Mouse (Mus musculus): ENCODE measurements at regions not wholly inside any gene's neighbourhood (a gene's known extent, or its start where the extent isn't known, plus 50 kb on each side); places are given as distances from the start of the nearest gene placed in this dataset.

GRCm38 (mm10) chr13:106562588-106562987, 374.2 kb downstream of the Ipo11 start:
- in situ Hi-C loops (cut with MboI, MseI): no loop called here

- in situ Hi-C loops (cut with MboI, MseI): no loop called here
Observed at GRCm38 (mm10) chr13:106562161-106562560, 374.6 kb downstream of the Ipo11 start.

- in situ Hi-C loops (cut with MboI, MseI): no loop called here
Observed at GRCm38 (mm10) chr13:106525406-106526206, 411.2 kb downstream of the Ipo11 start.

GRCm38 (mm10) chr13:106514510-106515169, 422.1 kb downstream of the Ipo11 start:
- in situ Hi-C loops (cut with MboI, MseI): loop anchor here in 1 of 2 experiments (10.0 kb wide), 1 partner anchor 700 kb away; no protein-coding TSS in a partner anchor

GRCm38 (mm10) chr13:106513669-106514068, 423.1 kb downstream of the Ipo11 start:
- in situ Hi-C loops (cut with MboI, MseI): loop anchor here in 1 of 2 experiments (10.0 kb wide), 1 partner anchor 699 kb away; no protein-coding TSS in a partner anchor

GRCm38 (mm10) chr13:106510435-106510834, 426.3 kb downstream of the Ipo11 start:
- in situ Hi-C loops (cut with MboI, MseI): loop anchor here in 1 of 2 experiments (10.0 kb wide), 1 partner anchor 696 kb away; no protein-coding TSS in a partner anchor

- in situ Hi-C loops (cut with MboI, MseI): no loop called here
Observed at GRCm38 (mm10) chr13:106501273-106501672, 435.5 kb downstream of the Ipo11 start.

GRCm38 (mm10) chr13:106471264-106471663, 465.5 kb downstream of the Ipo11 start:
- in situ Hi-C loops (cut with MboI, MseI): no loop called here

GRCm38 (mm10) chr13:106454366-106454927, 482.3 kb downstream of the Ipo11 start:
- in situ Hi-C loops (cut with MboI, MseI): no loop called here

GRCm38 (mm10) chr13:106432165-106432564, 504.6 kb downstream of the Ipo11 start:
- in situ Hi-C loops (cut with MboI, MseI): no loop called here

- in situ Hi-C loops (cut with MboI, MseI): no loop called here
Observed at GRCm38 (mm10) chr13:106406608-106407038, 530.1 kb downstream of the Ipo11 start.

GRCm38 (mm10) chr13:106392642-106393041, 544.1 kb downstream of the Ipo11 start:
- in situ Hi-C loops (cut with MboI, MseI): no loop called here

- in situ Hi-C loops (cut with MboI, MseI): no loop called here
Observed at GRCm38 (mm10) chr13:106388634-106389033, 548.1 kb downstream of the Ipo11 start.

GRCm38 (mm10) chr13:106367589-106367988, 569.2 kb downstream of the Ipo11 start:
- in situ Hi-C loops (cut with MboI, MseI): no loop called here

- in situ Hi-C loops (cut with MboI, MseI): no loop called here
Observed at GRCm38 (mm10) chr13:106352614-106353409, 583.9 kb downstream of the Ipo11 start.

- in situ Hi-C loops (cut with MboI, MseI): no loop called here
Observed at GRCm38 (mm10) chr13:106332025-106332424, 604.7 kb downstream of the Ipo11 start.

- in situ Hi-C loops (cut with MboI, MseI): no loop called here
Observed at GRCm38 (mm10) chr13:106318980-106319379, 617.8 kb downstream of the Ipo11 start.

- in situ Hi-C loops (cut with MboI, MseI): no loop called here
Observed at GRCm38 (mm10) chr13:106318476-106318875, 618.3 kb downstream of the Ipo11 start.

- in situ Hi-C loops (cut with MboI, MseI): no loop called here
Observed at GRCm38 (mm10) chr13:106317300-106317699, 619.5 kb downstream of the Ipo11 start.

- in situ Hi-C loops (cut with MboI, MseI): no loop called here
Observed at GRCm38 (mm10) chr13:106281181-106281580, 655.6 kb downstream of the Ipo11 start.

GRCm38 (mm10) chr13:106259874-106260273, 676.9 kb downstream of the Ipo11 start:
- in situ Hi-C loops (cut with MboI, MseI): no loop called here

All from T-helper 17 cell (primary cell).